Mouse (Mus musculus): ENCODE measurements around the gene Psmb9. TPM values are rescaled to one million over a fixed set of nuclear protein-coding genes. Genes with fewer than 3 reads are reported as not detected.

Psmb9 gene
- total RNA-seq, 2 experiments from 2014 or later = 0.53 to 1.4 TPM

DNA sequence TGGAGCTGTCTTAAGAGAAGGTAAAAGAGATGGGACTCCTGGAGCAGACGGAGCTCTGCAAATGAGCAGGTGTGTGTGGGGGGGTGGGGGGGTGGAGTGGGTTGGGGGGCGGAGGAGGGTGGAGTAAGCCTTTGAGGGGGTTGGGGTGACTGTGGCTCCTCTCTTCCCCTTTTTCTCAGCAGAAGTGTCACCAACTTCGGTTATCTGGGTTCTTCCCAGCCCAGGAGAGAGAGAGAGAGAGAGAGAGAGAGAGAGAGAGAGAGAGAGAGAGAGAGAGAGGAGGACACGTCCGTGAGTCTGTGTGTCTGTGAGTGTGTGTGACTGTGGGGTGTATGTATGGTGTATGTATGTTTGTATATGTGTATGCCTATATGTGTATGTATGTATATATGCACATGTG, 44.1 kb downstream of the Psmb9 start:
- intact Hi-C loops (cut with DNase I) = no loop called here

DNA sequence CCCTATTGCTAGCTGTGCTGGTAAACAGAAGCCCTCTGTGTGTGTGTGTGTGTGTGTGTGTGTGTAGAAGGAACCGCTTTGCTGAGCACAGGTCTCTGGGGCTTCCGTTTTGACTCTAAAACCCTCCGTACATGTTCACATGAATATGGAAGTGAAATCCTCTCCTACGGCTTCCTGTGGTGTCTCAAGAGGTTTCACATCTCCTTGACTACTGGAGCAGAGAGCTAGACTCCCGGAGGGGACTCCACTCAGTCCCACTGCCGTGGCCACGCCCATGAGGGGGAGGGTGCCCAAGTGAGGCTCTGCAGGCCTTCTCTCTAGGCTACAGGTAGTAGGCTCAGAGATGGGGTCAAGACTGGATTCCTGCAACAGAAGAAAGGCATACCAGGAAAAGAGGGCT, 44.5 kb downstream of the Psmb9 start, which contains the start of gene H2-DMb2:
TSS of gene H2-DMb2 (plus strand) at position 275 of the 400 bp plus-strand sequence.
- DNase-seq (ENCODE audit: low spot score in 2 of 2) = no peak
- intact Hi-C loops (cut with DNase I) = no loop called here

More for the DNA sequence above, 44.1 kb downstream of the Psmb9 start:
- DNase-seq (ENCODE audit: low spot score in 2 of 2) = no peak

DNA sequence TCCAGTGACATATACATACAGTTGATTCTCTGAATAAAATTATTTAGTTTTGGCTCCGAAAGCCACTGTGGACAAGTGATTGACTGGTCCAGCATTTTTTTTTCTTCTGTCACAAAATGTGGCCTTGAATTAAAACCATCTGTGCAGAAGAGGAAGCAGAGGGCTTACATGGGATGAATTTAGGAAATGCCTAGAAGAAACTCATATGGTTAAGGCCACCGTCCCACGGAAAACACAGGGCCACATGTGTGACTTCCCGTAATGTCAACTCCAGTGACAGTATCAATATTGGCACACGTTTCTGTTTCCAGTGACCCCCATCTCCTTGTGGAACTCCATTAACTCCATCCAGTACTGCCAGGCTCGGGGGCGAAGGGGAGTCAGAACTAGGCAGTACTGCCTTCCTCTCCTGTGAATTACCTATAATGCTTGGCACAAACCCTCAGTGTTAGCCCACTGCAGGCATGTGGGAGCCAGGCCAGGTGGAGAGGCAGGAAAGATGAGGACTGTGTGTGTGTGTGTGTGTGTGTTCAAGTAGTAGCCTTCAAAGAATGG, 45.0 kb downstream of the Psmb9 start:
- DNase-seq (ENCODE audit: low spot score in 2 of 2) = no peak
- intact Hi-C loops (cut with DNase I) = no loop called here

DNA sequence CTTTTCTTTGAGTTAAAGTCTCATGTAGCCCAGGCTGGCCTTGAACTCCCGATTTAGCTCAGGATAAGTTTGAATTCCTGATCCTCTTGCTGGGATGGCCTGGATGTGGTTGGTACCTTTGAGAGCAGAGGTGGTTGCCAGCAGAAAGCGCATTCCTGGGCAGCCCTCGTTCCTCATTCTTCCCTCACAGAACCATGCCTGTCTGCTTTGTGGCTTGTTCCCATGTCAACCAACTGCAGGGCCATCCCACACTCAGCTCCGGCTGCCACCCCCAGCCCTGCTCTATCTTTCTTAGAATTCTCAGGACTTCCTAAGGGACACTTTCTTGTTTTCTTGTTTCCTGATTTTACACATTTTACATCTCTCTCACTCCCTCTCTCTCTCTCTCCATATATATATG, 46.1 kb downstream of the Psmb9 start:
- peak; percentile 51 to 69 for DNase-seq (ENCODE audit: low spot score in 2 of 2)

DNA sequence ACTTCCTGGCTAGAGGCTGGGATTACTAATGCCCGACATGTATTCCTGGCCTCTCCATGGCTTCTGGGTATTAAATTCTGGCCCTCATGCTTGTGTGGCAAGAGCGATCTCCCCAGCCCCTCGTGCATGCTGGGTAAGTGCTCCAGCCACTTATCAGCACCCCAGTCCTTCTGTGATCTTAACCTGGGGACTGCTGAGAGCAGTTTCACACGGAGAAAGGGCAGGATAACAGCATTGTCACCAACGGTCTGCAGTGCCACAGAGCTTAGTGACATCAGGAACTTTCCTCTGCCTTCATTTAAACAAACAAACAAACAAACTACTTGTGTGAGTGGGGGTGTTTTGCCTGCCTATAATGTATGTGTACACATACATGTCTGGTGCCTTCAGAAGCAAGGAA, 47.3 kb downstream of the Psmb9 start:
- intact Hi-C loops (cut with DNase I) = no loop called here
- no peak for DNase-seq (ENCODE audit: low spot score in 2 of 2)

More for the DNA sequence above, 46.1 kb downstream of the Psmb9 start:
- intact Hi-C loops (cut with DNase I) = no loop called here

DNA sequence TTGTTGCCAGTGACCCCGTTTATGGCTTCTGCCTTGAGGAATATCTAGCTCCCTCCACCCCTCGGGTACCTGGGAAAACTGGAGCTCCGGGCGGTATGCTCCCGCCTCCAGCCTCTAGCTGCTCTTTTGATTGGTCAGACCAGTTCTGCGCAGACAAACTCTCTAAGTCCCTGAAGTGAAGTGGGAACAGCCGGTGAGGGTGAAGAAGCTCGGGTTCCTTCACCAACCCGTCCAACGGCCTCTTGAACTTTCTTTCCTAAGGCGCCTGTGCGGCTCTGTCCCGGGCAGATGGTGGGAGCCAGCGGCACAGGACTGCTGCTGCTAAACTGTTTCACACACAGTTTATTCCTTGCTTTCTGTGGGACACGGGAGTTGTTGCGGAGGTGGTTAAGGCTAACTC, 48.1 kb downstream of the Psmb9 start:
- intact Hi-C loops (cut with DNase I) = no loop called here
- no peak for DNase-seq (ENCODE audit: low spot score in 2 of 2)

DNA sequence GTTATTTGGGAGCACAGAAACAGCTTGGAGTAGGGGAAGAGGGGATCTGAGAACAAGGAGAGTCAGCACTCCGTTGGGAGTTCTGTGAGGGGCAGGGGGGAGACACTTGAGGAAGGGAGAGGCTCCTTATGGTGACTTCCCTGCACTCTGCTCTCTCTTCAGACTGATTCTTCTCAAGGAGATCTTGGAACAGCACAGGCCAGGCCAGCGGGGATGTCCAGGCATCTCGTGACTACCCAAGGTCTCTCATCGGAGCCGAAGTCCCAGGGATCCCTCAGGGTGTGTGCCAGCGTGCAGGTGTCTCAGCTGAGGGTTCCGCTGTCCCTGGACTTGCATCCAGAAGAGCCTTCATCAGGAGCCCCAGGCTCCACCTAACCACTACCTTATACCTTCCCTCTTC, 48.9 kb downstream of the Psmb9 start:
- intact Hi-C loops (cut with DNase I) = no loop called here

DNA sequence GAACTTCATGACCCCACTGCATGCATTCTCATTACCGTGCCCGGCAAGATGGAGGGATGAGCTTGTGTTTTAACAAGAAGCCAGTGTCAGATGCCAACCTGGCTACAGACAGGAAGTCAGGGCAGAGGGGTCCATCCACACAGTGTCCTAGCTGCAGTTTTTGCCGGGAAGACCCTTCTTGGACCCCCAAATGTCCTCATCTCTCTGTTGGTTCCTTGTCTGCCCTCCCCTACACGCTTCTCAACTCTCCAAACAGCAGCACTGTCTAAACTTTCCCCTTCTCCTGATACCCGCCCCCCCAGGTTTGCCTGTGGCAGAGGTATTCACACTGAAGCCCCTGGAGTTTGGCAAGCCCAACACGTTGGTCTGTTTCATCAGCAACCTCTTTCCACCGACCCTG, 50.0 kb downstream of the Psmb9 start:
- no peak for DNase-seq (ENCODE audit: low spot score in 2 of 2)
- intact Hi-C loops (cut with DNase I) = no loop called here

More for the DNA sequence above, 48.9 kb downstream of the Psmb9 start:
- no peak for DNase-seq (ENCODE audit: low spot score in 2 of 2)

DNA sequence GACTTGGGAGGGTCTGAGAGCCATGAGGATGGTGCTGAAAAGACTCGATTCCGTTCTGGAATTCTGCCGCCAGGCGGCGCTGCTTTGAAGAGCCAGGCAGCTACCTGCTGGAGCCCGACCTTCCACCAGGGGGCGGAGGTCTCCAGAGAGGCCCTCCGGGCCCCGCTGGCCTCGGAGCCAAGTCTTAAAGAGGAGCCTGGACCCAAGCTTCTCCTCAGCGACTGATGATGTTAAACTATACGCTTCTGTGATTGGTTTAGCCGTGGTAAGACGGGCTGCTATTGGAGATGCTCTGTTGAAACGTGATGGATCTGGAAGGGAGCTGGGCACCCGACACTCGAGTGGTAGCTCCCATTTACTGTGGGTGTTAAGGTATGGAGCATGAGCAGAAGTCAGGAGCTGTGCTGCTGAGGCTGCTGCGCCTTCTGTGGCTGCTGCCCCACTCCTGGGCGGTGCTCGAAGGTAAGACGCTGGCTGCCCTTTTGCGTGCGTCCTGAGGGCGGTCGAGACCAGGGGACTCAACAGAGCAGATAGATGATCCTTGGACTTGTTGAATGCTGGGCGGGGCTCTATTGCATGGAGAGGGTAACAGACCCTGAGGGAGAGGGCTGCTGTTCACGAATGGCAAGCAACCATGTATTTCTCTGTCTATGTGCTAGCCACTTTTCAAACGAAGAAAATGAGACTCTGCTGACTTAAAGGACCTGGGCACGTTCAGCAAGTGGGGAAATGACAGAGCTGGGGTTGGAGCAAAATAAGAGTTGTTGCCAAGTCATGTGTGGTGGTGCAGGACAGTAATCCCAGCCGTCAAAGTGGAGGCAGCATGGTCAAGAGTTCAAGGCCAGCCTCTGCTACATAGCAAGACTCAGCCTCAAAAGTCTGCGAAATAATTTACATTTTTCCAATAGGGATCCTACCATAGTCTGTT, 52.0 kb downstream of the Psmb9 start:
- intact Hi-C loops (cut with DNase I) = loop anchor here (1.0 kb wide), 1 partner anchor 35 kb away; no protein-coding TSS in a partner anchor
- DNase-seq (ENCODE audit: low spot score in 2 of 2) = peak; percentile 99 to 100

DNA sequence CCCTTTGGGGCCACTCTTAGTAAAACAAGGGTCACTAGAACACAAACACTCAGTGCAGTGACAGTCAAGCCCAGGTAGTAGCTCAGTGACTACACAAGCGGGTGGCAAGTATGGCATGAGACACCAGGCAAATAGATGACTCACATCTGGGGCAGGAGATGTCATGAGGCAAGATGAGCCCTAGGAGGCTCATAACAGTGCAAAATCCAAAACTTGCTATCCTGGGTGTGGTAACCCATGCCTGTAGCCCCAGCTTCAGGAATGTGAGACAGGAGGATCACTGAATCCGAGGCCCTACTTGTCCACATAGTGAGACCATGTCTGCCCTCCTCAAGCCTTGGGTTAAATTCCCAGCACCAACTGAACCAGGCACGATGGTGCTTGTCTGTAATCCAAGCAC, 53.1 kb downstream of the Psmb9 start:
- intact Hi-C loops (cut with DNase I) = no loop called here
- no peak for DNase-seq (ENCODE audit: low spot score in 2 of 2)

DNA sequence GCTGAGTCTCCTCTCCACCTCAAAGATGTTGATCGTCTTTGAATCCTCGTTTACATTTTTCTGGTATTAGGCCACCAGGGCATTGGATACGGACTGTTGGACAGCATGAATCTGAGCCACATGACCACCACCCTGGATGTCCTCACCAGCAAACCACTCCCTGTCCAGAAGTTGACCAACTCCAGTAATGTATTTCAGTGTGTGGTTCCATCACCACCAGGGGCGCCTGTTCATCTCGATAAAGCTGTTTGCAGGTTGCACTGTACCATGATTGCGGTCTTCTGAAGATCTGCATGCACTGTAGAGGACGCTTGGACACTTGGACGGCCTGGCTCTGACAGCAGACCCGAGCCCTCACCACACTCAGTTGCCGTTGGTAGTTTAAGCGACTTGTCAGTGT, 54.3 kb downstream of the Psmb9 start:
- DNase-seq (ENCODE audit: low spot score in 2 of 2) = no peak
- intact Hi-C loops (cut with DNase I) = no loop called here

Other genes with a start within 250 kb of the Psmb9 start
- 100 to 1,000 TPM in 1 of 2 experiments, 10 to 100 TPM in 1; 89.7 to 104 TPM for gene Pfdn6, start 247.4 kb downstream of the Psmb9 start, total RNA-seq (2021)
- 10 to 100 TPM; 11.2 to 12.0 TPM for gene Wdr46, start 247.1 kb downstream of the Psmb9 start, total RNA-seq (2021)
- gene B3galt4, start 236.3 kb downstream of the Psmb9 start, total RNA-seq (2021) = 1 to 10 TPM; 5.8 to 6.4 TPM
- 10 to 100 TPM; 78.4 to 81.9 TPM for gene Vps52, start 232.0 kb downstream of the Psmb9 start, total RNA-seq (2021)
- 100 to 1,000 TPM; 296 to 299 TPM for gene Rps18, start 231.8 kb downstream of the Psmb9 start, total RNA-seq (2021)
- 10 to 100 TPM; 12.3 to 15.9 TPM for gene H2-K1, start 187.4 kb downstream of the Psmb9 start, total RNA-seq (2021)
- 10 to 100 TPM; 28.4 to 32.2 TPM for gene Ring1, start 163.1 kb downstream of the Psmb9 start, total RNA-seq (2021)
- gene H2-Ke6, start 159.7 kb downstream of the Psmb9 start, total RNA-seq (2021) = 10 to 100 TPM; 33.3 to 35.1 TPM
- gene Slc39a7, start 156.1 kb downstream of the Psmb9 start, total RNA-seq (2021) = 10 to 100 TPM; 96.2 to 98.6 TPM
- 10 to 100 TPM; 79.5 to 83.1 TPM for gene Rxrb, start 156.0 kb downstream of the Psmb9 start, total RNA-seq (2021)
- gene Col11a2, start 148.3 kb downstream of the Psmb9 start, total RNA-seq (2021) = 10 to 100 TPM; 14.1 to 14.6 TPM
- gene H2-Oa, start 95.4 kb downstream of the Psmb9 start, total RNA-seq (2021) = under 1 TPM in 1 of 2 experiments, not detected in 1; 0.34 TPM
- gene H2-DMa, start 68.2 kb downstream of the Psmb9 start, total RNA-seq (2021) = 10 to 100 TPM; 26.0 to 26.5 TPM
- gene Brd2, start 65.1 kb downstream of the Psmb9 start, total RNA-seq (2021) = 100 to 1,000 TPM; 178 to 192 TPM
- gene H2-DMb2, start 44.5 kb downstream of the Psmb9 start, total RNA-seq (2021) = under 1 TPM; 0.46 to 0.92 TPM
- gene H2-DMb1, start 34.7 kb downstream of the Psmb9 start, total RNA-seq (2021) = 1 to 10 TPM in 1 of 2 experiments, under 1 TPM in 1; 0.94 to 1.5 TPM
- 1 to 10 TPM; 1.5 to 1.8 TPM for gene Tap1, start 211 bp downstream of the Psmb9 start, total RNA-seq (2021)
- gene Psmb8, start 10.0 kb upstream of the Psmb9 start, total RNA-seq (2021) = 1 to 10 TPM; 2.0 to 4.1 TPM
- 1 to 10 TPM; 5.2 to 5.4 TPM for gene Tap2, start 15.8 kb upstream of the Psmb9 start, total RNA-seq (2021)
- gene H2-Ob, start 51.1 kb upstream of the Psmb9 start, total RNA-seq (2021) = under 1 TPM in 1 of 2 experiments, not detected in 1; 0.23 TPM
- gene H2-Ab1, start 69.9 kb upstream of the Psmb9 start, total RNA-seq (2021) = 1 to 10 TPM; 1.8 to 2.7 TPM
- gene H2-Aa, start 100.1 kb upstream of the Psmb9 start, total RNA-seq (2021) = 1 to 10 TPM; 1.9 to 2.1 TPM
- 1 to 10 TPM; 2.9 to 3.4 TPM for gene H2-Eb1, start 118.1 kb upstream of the Psmb9 start, total RNA-seq (2021)
- gene H2-Eb2, start 137.9 kb upstream of the Psmb9 start, total RNA-seq (2021) = not detected
- gene Btnl2, start 167.1 kb upstream of the Psmb9 start, total RNA-seq (2021) = under 1 TPM; 0.71 to 0.73 TPM
- not detected for gene Btnl1, start 189.4 kb upstream of the Psmb9 start, total RNA-seq (2021)
- 1 to 10 TPM; 2.3 to 4.7 TPM for gene BC051142, start 211.1 kb upstream of the Psmb9 start, total RNA-seq (2021)